Mouse (Mus musculus) embryonic stem cell, embryonic (primary cell): Measurements from ENCODE around the gene Ilf2.

Source experiments
- CTCF ChIA-PET, 4 experiments: fragments of 300-600 bp in 2 of 4; fragments of 350-600 bp in 2 of 4; sonication (Branson Sonifier 250); formaldehyde crosslinking; loops; one replicate each; lab custom pipeline; 2022; ENCODE audit warnings: inconsistent platforms in 2 of 4; lab: Charles Lee
- POLR2A ChIA-PET, 4 experiments: fragments of 300-600 bp in 2 of 4; fragments of 350-600 bp in 2 of 4; sonication (Branson Sonifier 250); formaldehyde crosslinking; loops; one replicate each; lab custom pipeline; 2022; ENCODE audit warnings: antibody characterized with exemption in 4 of 4, inconsistent platforms in 1 of 4; lab: Charles Lee

The Ilf2 gene

GRCm38 (mm10) chr3:90512276-90512675 is 36.4 kb downstream of the Ilf2 start:
- POLR2A ChIA-PET: interaction anchor here (0.6 to 19.5 kb wide), 84 partner anchors 8 to 1094 kb away, joined by 3 to 802 read pairs (median 8); partner anchors contain the start of genes Ints3 (in 3 of the 4), S100a14 (in 3 of the 4), S100a16 (in 3 of the 4) and Slc27a3 (in 3 of the 4)
- CTCF ChIA-PET: interaction anchor here in 3 of 4 experiments (1.0 to 2.6 kb wide), 5 partner anchors 10 to 22 kb away, joined by 3 to 24 read pairs (median 5); partner anchors contain the start of genes Snapin (in 2 of the 3) and S100a14 (in 1 of the 3)

GRCm38 (mm10) chr3:90512948-90513642 is 37.2 kb downstream of the Ilf2 start:
- ChIA-PET POLR2A (interaction anchor here (0.6 to 19.5 kb wide), 160 partner anchors 8 to 1938 kb away, joined by 3 to 802 read pairs (median 5); partner anchors contain the start of genes Ints3 (in 3 of the 4), S100a14 (in 3 of the 4), S100a16 (in 3 of the 4) and Slc27a3 (in 3 of the 4)), CTCF (interaction anchor here (0.5 to 2.6 kb wide), 13 partner anchors 9 to 197 kb away, joined by 3 to 24 read pairs (median 4); partner anchors contain the start of genes S100a14 (in 2 of the 4) and Snapin (in 2 of the 4))

- CTCF ChIA-PET: interaction anchor here in 2 of 4 experiments (0.8 to 2.6 kb wide), 7 partner anchors 8 to 196 kb away, joined by 3 to 24 read pairs (median 4); partner anchors contain the start of genes S100a14 (in 2 of the 2) and Snapin (in 2 of the 2)
- POLR2A ChIA-PET: interaction anchor here (0.7 to 19.5 kb wide), 101 partner anchors 8 to 1939 kb away, joined by 3 to 802 read pairs (median 7); partner anchors contain the start of genes Ints3 (in 3 of the 4), S100a14 (in 3 of the 4), Slc27a3 (in 3 of the 4) and Snapin (in 3 of the 4)
Measured at GRCm38 (mm10) chr3:90513796-90514590, 38.1 kb downstream of the Ilf2 start, which contains the start of the genes S100a1 and S100a13. Gene S100a1 (minus strand): TSS chr3:90514392. Gene S100a13 (plus strand): TSS chr3:90514435.

- POLR2A ChIA-PET: interaction anchor here in 3 of 4 experiments (0.6 to 6.8 kb wide), 17 partner anchors 7 to 107 kb away, joined by 3 to 101 read pairs (median 4); partner anchors contain the start of genes S100a14 (in 2 of the 3), Snapin (in 2 of the 3) and Chtop (in 1 of the 3)
Measured at GRCm38 (mm10) chr3:90514691-90515090, 38.8 kb downstream of the Ilf2 start.

GRCm38 (mm10) chr3:90515242-90515641 is 39.3 kb downstream of the Ilf2 start:
- CTCF ChIA-PET: interaction anchor here in 1 of 4 experiments (0.6 kb wide), 1 partner anchor 17 kb away, joined by 8 read pairs; no protein-coding TSS in a partner anchor
- POLR2A ChIA-PET: interaction anchor here in 3 of 4 experiments (0.6 to 6.8 kb wide), 17 partner anchors 8 to 106 kb away, joined by 3 to 101 read pairs (median 4); partner anchors contain the start of genes S100a14 (in 2 of the 3), Snapin (in 2 of the 3) and Chtop (in 1 of the 3)

More at GRCm38 (mm10) chr3:90514691-90515090, 38.8 kb downstream of the Ilf2 start:
- CTCF ChIA-PET: interaction anchor here in 1 of 4 experiments (0.6 kb wide), 1 partner anchor 17 kb away, joined by 8 read pairs; no protein-coding TSS in a partner anchor

GRCm38 (mm10) chr3:90515789-90516188 is 39.9 kb downstream of the Ilf2 start:
- POLR2A ChIA-PET: interaction anchor here in 3 of 4 experiments (0.5 to 6.8 kb wide), 15 partner anchors 7 to 106 kb away, joined by 3 to 101 read pairs (median 5); partner anchors contain the start of genes Chtop (in 2 of the 3), S100a14 (in 2 of the 3) and Snapin (in 2 of the 3)

GRCm38 (mm10) chr3:90517711-90518110 is 41.8 kb downstream of the Ilf2 start:
- ChIA-PET POLR2A (interaction anchor here (0.5 to 6.8 kb wide), 16 partner anchors 9 to 41 kb away, joined by 3 to 78 read pairs (median 6); partner anchors contain the start of genes Chtop (in 3 of the 4), S100a14 (in 2 of the 4) and Snapin (in 2 of the 4)), CTCF (interaction anchor here in 1 of 4 experiments (1.4 kb wide), 1 partner anchor 113 kb away, joined by 3 read pairs; no protein-coding TSS in a partner anchor)

More at GRCm38 (mm10) chr3:90515789-90516188, 39.9 kb downstream of the Ilf2 start:
- CTCF ChIA-PET: interaction anchor here in 1 of 4 experiments (0.9 kb wide), 1 partner anchor 10 kb away, joined by 3 read pairs; the partner anchor contains the start of gene S100a14

GRCm38 (mm10) chr3:90525421-90525820 is 49.5 kb downstream of the Ilf2 start:
- POLR2A ChIA-PET: interaction anchor here in 3 of 4 experiments (0.7 to 9.3 kb wide), 23 partner anchors 10 to 426 kb away, joined by 3 to 200 read pairs (median 10); partner anchors contain the start of genes Chtop (in 3 of the 3), S100a1 (in 3 of the 3), S100a13 (in 3 of the 3) and S100a16 (in 2 of the 3)
- CTCF ChIA-PET: interaction anchor here (0.6 to 3.5 kb wide), 31 partner anchors 9 to 185 kb away, joined by 3 to 24 read pairs (median 4); partner anchors contain the start of genes S100a16 (in 2 of the 4), S100a6 (in 1 of the 4) and Snapin (in 1 of the 4)

GRCm38 (mm10) chr3:90526076-90526475 is 50.1 kb downstream of the Ilf2 start:
- ChIA-PET POLR2A (interaction anchor here in 3 of 4 experiments (0.6 to 9.3 kb wide), 30 partner anchors 8 to 137 kb away, joined by 3 to 200 read pairs (median 6); partner anchors contain the start of genes Chtop (in 3 of the 3), S100a1 (in 3 of the 3), S100a13 (in 3 of the 3) and S100a16 (in 3 of the 3)), CTCF (interaction anchor here (0.6 to 3.5 kb wide), 30 partner anchors 10 to 184 kb away, joined by 3 to 24 read pairs (median 4); partner anchors contain the start of genes S100a16 (in 3 of the 4), S100a6 (in 1 of the 4) and Snapin (in 1 of the 4))

GRCm38 (mm10) chr3:90526580-90526979 is 50.7 kb downstream of the Ilf2 start, which contains the start of gene S100a14:
Gene S100a14 (plus strand): TSS chr3:90526856.
- POLR2A ChIA-PET: interaction anchor here in 3 of 4 experiments (0.6 to 9.3 kb wide), 28 partner anchors 9 to 86 kb away, joined by 3 to 200 read pairs (median 6); partner anchors contain the start of genes Chtop (in 3 of the 3), S100a1 (in 3 of the 3), S100a13 (in 3 of the 3) and S100a16 (in 3 of the 3)
- CTCF ChIA-PET: interaction anchor here (0.6 to 3.5 kb wide), 21 partner anchors 10 to 183 kb away, joined by 3 to 24 read pairs (median 4); partner anchors contain the start of genes S100a16 (in 3 of the 4) and S100a6 (in 1 of the 4)

- CTCF ChIA-PET: interaction anchor here in 3 of 4 experiments (0.6 to 3.5 kb wide), 9 partner anchors 9 to 182 kb away, joined by 3 to 21 read pairs (median 9); partner anchors contain the start of gene S100a16 (in 2 of the 3)
- POLR2A ChIA-PET: interaction anchor here in 3 of 4 experiments (0.6 to 9.3 kb wide), 24 partner anchors 8 to 73 kb away, joined by 3 to 200 read pairs (median 6); partner anchors contain the start of genes Chtop (in 3 of the 3), S100a1 (in 3 of the 3), S100a13 (in 3 of the 3) and S100a16 (in 2 of the 3)
Measured at GRCm38 (mm10) chr3:90527291-90527873, 51.5 kb downstream of the Ilf2 start.

GRCm38 (mm10) chr3:90531713-90532112 is 55.8 kb downstream of the Ilf2 start:
- ChIA-PET CTCF (interaction anchor here in 2 of 4 experiments (0.5 to 0.6 kb wide), 2 partner anchors 32 to 34 kb away, joined by 3 read pairs; no protein-coding TSS in a partner anchor), POLR2A (interaction anchor here in 1 of 4 experiments (0.9 to 1.8 kb wide), 2 partner anchors 9 to 90 kb away, joined by 3 to 4 read pairs; no protein-coding TSS in a partner anchor)

- CTCF ChIA-PET: no interaction called here
Measured at GRCm38 (mm10) chr3:90535446-90535845, 59.5 kb downstream of the Ilf2 start.

GRCm38 (mm10) chr3:90537141-90537904 is 61.4 kb downstream of the Ilf2 start, which contains the start of gene S100a16:
Gene S100a16 (plus strand): TSS chr3:90537254.
- ChIA-PET POLR2A (interaction anchor here in 3 of 4 experiments (0.5 to 4.5 kb wide), 23 partner anchors 9 to 163 kb away, joined by 3 to 22 read pairs (median 4); partner anchors contain the start of genes S100a14 (in 3 of the 3), Chtop (in 2 of the 3) and Snapin (in 1 of the 3)), CTCF (interaction anchor here (0.7 to 2.3 kb wide), 9 partner anchors 10 to 104 kb away, joined by 3 to 18 read pairs (median 3); partner anchors contain the start of genes S100a14 (in 2 of the 4) and Snapin (in 1 of the 4))

More at GRCm38 (mm10) chr3:90535446-90535845, 59.5 kb downstream of the Ilf2 start:
- POLR2A ChIA-PET: interaction anchor here in 3 of 4 experiments (1.0 to 4.5 kb wide), 6 partner anchors 10 to 27 kb away, joined by 3 to 22 read pairs (median 14); partner anchors contain the start of genes Chtop (in 1 of the 3), S100a1 (in 1 of the 3), S100a13 (in 1 of the 3) and S100a14 (in 1 of the 3)
